Mouse (Mus musculus) ES-E14 (cell line): ENCODE measurements at regions not wholly inside any gene's neighbourhood (a gene's known extent, or its start where the extent isn't known, plus 50 kb on each side); places are given as distances from the start of the nearest gene placed in this dataset.

Experiments used
- CHD2 ChIP-seq: IDR thresholded peaks from 2 replicates; pipeline ENCODE4 v1.6.1; 2014; ENCODE audit warnings: mild to moderate bottlenecking, low read depth, low read length, inconsistent platforms
- HCFC1 ChIP-seq: IDR thresholded peaks from 2 replicates; pipeline ENCODE4 v1.6.1; 2012; ENCODE audit warnings: low read length, inconsistent platforms, borderline replicate concordance; ENCODE audit not compliant: insufficient read depth
- MAFK ChIP-seq: IDR thresholded peaks from 2 replicates; pipeline ENCODE4 v1.6.1; 2014; ENCODE audit warnings: mild to moderate bottlenecking, low read depth, low read length, inconsistent platforms; ENCODE audit not compliant: insufficient read depth
- ZC3H11A ChIP-seq: IDR thresholded peaks from 2 replicates; pipeline ENCODE4 v1.6.1; 2012; ENCODE audit warnings: low read depth, mild to moderate bottlenecking, inconsistent platforms, low read length, borderline replicate concordance
- ZNF384 ChIP-seq: IDR thresholded peaks from 2 replicates; pipeline ENCODE4 v1.6.1; 2012; ENCODE audit warnings: low read depth, low read length, inconsistent platforms

DNA sequence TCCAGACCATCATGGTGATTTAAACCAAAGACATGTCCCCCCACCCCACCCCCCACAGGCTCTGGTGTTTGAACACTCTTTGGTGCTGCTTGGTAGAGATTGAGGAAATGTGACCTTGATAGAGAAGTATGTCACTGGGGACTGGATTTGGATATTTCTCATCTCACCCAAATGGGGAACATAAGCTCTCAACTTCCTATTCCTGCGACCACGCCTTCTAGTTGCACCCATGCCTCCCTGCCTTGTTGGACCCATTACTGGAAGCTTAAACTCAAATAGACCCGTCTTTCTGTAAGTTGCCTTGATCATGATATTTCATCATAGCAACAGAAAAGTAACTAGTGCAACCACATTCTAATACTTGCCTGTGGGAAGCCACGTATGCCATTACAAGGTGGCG lies 474.2 kb upstream of the Adgrl2 start:
- no peak for TF ChIP-seq MAFK
- TF ChIP-seq HCFC1, result no peak
- TF ChIP-seq CHD2, result no peak
- no peak for TF ChIP-seq ZC3H11A
- no peak for TF ChIP-seq ZNF384
